Mouse (Mus musculus) 416B (cell line): ENCODE data around the gene Lrrc8d.
"Not testable (repeated sequence)": the region's sequence is repeated elsewhere in the genome, so short reads cannot be mapped to it uniquely, and the experiment has no call there.

ENCODE experiments used
- DNase-seq: peaks from one replicate; pipeline ENCODE4 v3.0.0; 2011; ENCODE audit warnings: low read depth

The Lrrc8d gene

DNA sequence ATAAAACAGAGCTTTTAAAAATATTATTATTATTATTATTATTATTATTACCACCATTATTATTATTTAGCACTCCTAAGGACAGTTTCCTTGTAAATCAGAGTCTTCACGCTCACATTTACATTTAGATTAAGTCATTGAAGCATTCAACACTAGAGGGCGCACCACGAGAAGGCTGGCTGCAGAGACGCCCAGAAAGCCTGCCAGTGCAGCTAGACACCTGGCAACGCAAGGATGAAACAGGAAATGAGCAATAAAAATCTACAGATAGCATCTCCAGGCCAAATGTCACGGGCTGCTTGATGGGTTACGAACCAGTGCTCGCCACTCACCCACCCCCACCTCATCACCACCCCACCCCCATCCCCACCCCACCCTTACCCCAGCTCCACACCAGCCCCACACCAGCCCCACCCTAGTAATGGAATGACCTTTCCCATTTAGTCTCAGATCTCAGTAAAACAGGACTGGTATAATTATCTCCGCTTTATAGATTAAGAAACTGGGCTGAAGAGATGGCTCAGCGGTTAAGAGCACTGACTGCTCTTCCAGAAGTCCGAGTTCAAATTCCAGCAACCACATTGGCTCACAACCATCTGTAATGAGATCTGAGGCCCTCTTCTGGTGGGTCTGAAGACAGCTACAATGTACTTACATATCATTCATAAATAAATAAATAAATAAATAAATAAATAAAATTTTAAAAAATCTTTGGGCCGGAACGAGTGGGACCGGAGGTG lies 14.7 kb upstream of the Lrrc8d start:
- peak; percentile 90 for DNase-seq

DNA sequence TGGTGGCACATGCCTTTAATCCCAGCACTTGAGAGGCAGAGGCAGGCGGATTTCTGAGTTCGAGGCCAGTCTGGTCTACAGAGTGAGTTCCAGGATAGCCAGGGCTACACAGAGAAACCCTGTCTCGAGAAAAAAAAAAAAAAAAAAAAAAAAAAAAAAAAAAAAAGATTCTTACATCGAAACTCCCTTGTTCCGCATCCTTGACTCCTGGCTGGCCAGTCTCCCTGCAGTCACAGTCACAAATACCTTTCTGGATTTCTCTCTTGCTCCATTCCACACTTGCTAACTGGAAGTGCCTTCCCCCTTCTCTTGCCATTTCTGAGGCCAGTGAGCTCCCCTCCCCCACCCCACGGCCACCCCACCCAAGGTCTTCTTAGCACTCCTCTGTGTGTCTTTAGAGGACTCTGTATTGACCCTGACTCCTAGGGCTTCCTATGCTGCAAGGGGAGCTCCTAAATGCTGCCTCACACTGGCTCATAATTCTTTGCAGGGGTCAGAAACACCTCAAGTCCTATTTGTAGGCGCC lies 13.9 kb upstream of the Lrrc8d start:
- DNase-seq, result not testable (repeated sequence)

DNA sequence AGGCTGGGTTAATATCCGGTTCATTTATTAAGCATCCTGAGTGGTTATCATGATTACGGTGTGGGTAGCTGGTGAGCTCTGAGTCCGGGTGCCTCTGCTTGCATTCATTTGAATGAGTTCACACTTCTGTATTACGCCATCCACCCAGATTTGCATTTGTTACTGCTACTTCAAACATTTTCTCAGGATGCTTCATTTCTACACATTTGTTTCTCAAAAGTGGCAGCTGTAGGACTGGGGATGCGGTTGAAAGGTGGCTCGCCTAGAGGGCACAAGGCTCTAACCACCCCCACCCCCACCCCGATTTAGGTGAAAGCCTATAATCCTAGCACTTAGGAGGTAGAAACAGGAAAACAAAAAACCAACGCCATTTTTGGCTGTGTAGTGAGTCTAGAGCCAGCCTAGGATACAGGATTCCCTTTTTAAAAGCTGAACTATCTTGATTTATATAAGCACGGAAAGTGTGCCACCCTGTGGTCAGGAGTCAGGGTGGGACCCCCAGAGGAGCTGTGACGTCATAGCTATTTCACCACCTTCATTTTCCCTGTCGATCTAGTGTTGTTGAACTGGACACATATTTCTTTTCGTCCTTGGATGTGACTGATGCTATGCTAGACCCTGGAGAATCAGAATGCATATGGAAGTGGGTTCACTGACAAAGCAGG lies 13.3 kb upstream of the Lrrc8d start:
- peak; percentile 67 for DNase-seq

GRCm38 (mm10) chr5:105690502-105691454 lies 9.0 kb upstream of the Lrrc8d start:
- DNase-seq, result no peak

DNA sequence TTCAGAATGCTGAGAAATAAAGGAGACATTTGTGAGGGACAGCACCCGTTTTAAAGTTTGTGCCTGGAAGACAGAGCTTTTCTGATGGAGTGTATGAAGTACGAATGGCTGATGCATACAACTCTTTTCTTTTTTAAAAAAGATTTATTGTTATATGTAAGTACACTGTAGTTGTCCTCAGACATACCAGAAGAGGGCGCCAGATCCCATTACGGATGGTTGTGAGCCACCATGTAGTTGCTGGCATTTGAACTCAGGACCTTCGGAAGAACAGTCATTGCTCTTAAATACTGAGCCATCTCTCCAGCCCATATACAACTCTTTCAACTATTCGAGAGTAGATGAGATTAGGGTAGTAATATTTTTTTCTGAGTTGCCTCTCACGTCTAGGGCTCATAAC lies 8.1 kb upstream of the Lrrc8d start:
- peak; percentile 60 for DNase-seq

GRCm38 (mm10) chr5:105694339-105694930 lies 5.3 kb upstream of the Lrrc8d start:
- no peak for DNase-seq

DNA sequence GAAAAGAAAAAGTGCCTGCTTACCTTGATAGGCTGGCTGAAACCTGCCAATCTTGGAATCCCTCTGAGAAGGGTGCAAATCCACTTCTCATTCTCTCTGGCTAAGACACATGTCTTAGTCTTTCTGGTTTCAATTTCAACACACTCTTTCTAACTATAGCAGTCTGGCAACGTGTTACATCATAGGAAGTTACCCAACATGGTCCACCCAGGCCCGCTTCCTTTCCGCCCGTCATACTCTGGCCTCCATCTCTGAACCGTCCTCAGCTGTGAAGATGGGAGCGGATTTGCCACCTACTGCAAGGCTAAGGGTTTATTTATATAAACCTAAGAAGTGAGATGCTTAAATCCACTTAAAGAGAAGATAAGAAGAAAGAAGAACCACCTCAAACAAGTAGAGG lies 3.7 kb upstream of the Lrrc8d start:
- peak; percentile 93 for DNase-seq

GRCm38 (mm10) chr5:105697886-105698285 lies 1.9 kb upstream of the Lrrc8d start:
- DNase-seq, result peak; percentile 68

DNA sequence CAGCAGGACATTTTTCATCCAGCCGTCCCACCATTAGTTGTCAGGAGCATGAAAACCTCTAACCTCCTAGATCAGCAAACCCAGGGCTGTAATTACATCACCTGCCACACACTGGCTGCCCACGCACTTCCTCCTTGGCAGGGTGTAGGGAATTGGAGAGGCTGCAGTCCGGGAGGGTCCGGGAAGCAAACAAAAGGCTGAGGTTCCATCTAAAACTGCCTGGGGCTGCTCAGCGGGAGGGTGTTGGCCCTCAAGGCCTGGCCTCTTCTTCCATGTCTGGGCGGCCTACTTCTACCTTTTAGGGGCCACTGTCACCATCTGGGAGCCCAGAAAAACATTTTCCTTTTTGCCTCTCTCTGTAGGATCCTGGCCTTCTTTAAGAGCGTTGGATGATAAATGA lies 1.1 kb upstream of the Lrrc8d start:
- peak; percentile 70 for DNase-seq

GRCm38 (mm10) chr5:105700070-105700851 lies 492 bp downstream of the Lrrc8d start:
- DNase-seq, result peak; percentile 91

DNA sequence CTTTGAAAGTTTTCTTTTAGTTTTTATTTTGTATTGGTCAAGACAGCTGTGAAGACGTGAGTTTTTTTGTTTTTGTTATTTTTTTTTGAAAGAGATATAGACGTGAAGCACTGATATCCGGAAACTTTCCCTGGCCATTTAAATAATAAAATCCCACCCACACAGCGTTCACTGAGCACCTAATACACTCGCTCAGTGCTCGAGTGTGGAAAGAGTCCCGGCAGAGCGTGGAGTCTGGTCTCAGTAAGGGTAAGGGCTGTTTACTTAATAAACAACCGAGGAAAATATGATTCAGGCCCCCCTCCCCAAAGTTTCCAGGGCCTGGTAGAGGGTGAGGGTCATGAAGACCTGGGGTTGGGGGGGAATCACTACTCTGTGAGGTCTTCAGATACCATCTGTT lies 1.6 kb downstream of the Lrrc8d start:
- DNase-seq, result peak; percentile 53

DNA sequence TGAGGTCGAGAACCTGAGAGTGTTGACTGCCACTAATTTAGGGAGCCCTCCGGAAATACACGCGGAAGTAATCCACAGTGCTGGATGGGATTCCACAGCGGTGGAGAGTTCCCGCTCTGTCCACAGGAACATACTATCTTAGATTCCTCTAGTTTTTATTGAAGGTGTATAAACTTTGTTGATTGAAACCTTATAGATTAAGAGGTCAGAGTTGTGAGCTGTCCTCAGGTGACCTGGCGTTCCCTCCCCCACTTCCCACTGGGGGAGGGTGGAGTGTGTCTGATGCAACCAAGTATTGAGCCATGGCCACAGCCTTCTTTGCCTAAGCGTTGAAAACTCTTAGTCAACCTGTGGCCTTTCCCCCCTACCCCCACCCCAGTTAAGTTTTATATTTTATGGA lies 2.1 kb downstream of the Lrrc8d start:
- DNase-seq, result peak; percentile 80

GRCm38 (mm10) chr5:105702580-105703285 lies 3.0 kb downstream of the Lrrc8d start:
- no peak for DNase-seq

DNA sequence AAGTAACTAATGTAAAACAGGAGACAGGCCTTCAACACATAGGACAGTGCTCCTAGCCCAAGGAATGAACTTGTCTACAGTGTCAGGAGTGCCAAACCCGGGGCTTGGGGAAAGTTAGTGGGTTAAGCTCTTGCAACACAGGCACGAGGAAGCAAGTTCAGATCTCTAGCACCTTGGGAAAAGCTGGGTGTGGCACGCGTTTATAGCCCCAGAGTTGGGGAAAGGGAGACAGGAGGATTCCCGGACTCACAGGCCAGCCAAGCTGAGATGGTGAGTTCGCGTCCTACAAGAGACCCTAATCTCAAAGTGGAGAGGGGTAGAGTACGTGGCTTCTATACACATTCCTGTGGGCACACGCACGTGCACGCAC lies 3.5 kb downstream of the Lrrc8d start:
- no peak for DNase-seq

- no peak for DNase-seq
Observed at GRCm38 (mm10) chr5:105704573-105704972, 4.8 kb downstream of the Lrrc8d start.

GRCm38 (mm10) chr5:105706635-105707034 lies 6.9 kb downstream of the Lrrc8d start:
- no peak for DNase-seq

GRCm38 (mm10) chr5:105708276-105708675 lies 8.5 kb downstream of the Lrrc8d start:
- DNase-seq, result no peak

DNA sequence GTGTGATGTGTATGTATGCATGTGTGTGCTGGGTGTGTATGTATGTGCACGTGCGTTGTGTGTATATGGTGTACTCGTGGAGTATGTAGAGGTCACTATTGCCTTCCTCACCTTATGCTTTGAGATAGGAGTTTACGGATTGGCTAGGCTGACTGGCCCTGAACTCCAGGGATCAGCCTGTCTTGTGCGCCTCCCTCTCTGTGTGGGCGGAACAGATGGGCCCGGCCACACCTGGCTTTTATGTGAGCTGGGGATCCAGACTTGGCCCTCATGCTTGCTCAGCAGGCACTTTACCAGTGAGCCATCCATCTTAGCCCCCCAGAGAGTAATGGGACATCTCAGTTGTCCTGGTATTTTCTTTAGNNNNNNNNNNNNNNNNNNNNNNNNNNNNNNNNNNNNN lies 10.7 kb downstream of the Lrrc8d start:
- DNase-seq, result no peak

GRCm38 (mm10) chr5:105714446-105714845 lies 14.7 kb downstream of the Lrrc8d start:
- no peak for DNase-seq

- no peak for DNase-seq
Observed at GRCm38 (mm10) chr5:105715095-105715494, 15.3 kb downstream of the Lrrc8d start.
